Mouse (Mus musculus): ENCODE measurements around the gene Hydin. TPM values are rescaled to one million over a fixed set of nuclear protein-coding genes. Genes with fewer than 3 reads are reported as not detected.
"Not testable (repeated sequence)": the region's sequence is repeated elsewhere in the genome, so short reads cannot be mapped to it uniquely, and the experiment has no call there.

Hydin gene
- total and polyA plus RNA-seq, 2 experiments from 2014 or later: 0.39 to 0.73 TPM

GRCm38 (mm10) chr8:110350725-110351124 lies 83.9 kb downstream of the Hydin start:
- no peaks in the 10 kb centered on the region for H3K4me1 ChIP-seq (ENCODE audit: insufficient read depth, low read length)
- H3K27ac ChIP-seq: no peak overlapping the region
- H3K36me3 ChIP-seq (ENCODE audit: insufficient read depth, low read length): no peaks in the 10 kb centered on the region
- H3K9me3 ChIP-seq (ENCODE audit: low read length): no peaks in the 10 kb centered on the region
- H3K27me3 ChIP-seq (ENCODE audit: insufficient read depth, low read length): no peaks in the 10 kb centered on the region
- TF ChIP-seq CTCF (IDR thresholded peaks at IDR 0.05; ENCODE audit: low read depth): no peak
- no peak overlapping the region for H3K9ac ChIP-seq (replicated peaks; ENCODE audit: low read length)
- H3K4me2 ChIP-seq (ENCODE audit: low read depth, low read length): no peak overlapping the region
- WGBS: 85% methylated on average over 3 of the region's 3 CpGs
- no peak overlapping the region for H3K4me3 ChIP-seq (ENCODE audit: low read length)
- DNase-seq (ENCODE audit: low spot score): no peak
- ATAC-seq: no peak

GRCm38 (mm10) chr8:110351909-110352308 lies 85.1 kb downstream of the Hydin start:
- no peaks in the 10 kb centered on the region for H3K9me3 ChIP-seq (ENCODE audit: low read length)
- H3K4me2 ChIP-seq (ENCODE audit: low read depth, low read length): no peak overlapping the region
- no peaks in the 10 kb centered on the region for H3K27me3 ChIP-seq (ENCODE audit: insufficient read depth, low read length)
- no peak overlapping the region for H3K9ac ChIP-seq (replicated peaks; ENCODE audit: low read length)
- no peaks in the 10 kb centered on the region for H3K4me1 ChIP-seq (ENCODE audit: insufficient read depth, low read length)
- H3K4me3 ChIP-seq (ENCODE audit: low read length): no peak overlapping the region
- no peak for DNase-seq (ENCODE audit: low spot score)
- no peak for TF ChIP-seq CTCF (IDR thresholded peaks at IDR 0.05; ENCODE audit: low read depth)
- ATAC-seq: no peak
- no peaks in the 10 kb centered on the region for H3K36me3 ChIP-seq (ENCODE audit: insufficient read depth, low read length)
- 87% methylated on average over 5 of the region's 5 CpGs for WGBS
- no peak overlapping the region for H3K27ac ChIP-seq

- H3K27me3 ChIP-seq (ENCODE audit: insufficient read depth, low read length): no peaks in the 10 kb centered on the region
- H3K4me1 ChIP-seq (ENCODE audit: insufficient read depth, low read length): no peaks in the 10 kb centered on the region
- DNase-seq (ENCODE audit: low spot score) (no peak), ATAC-seq (no peak)
- no peak for TF ChIP-seq CTCF (IDR thresholded peaks at IDR 0.05; ENCODE audit: low read depth)
- no peaks in the 10 kb centered on the region for H3K36me3 ChIP-seq (ENCODE audit: insufficient read depth, low read length)
- no peak overlapping the region for H3K27ac ChIP-seq
- 86% methylated on average over 4 of the region's 4 CpGs for WGBS
- no peak overlapping the region for H3K4me3 ChIP-seq (ENCODE audit: low read length)
- H3K9ac ChIP-seq (replicated peaks; ENCODE audit: low read length): no peak overlapping the region
- no peaks in the 10 kb centered on the region for H3K9me3 ChIP-seq (ENCODE audit: low read length)
- no peak overlapping the region for H3K4me2 ChIP-seq (ENCODE audit: low read depth, low read length)
These were observed 96.2 kb downstream of the Hydin start for GRCm38 (mm10) chr8:110362975-110363374.

GRCm38 (mm10) chr8:110372836-110373235 lies 106.1 kb downstream of the Hydin start:
- no peaks in the 10 kb centered on the region for H3K27me3 ChIP-seq (ENCODE audit: insufficient read depth, low read length)
- H3K27ac ChIP-seq: no peak overlapping the region
- no peak for ATAC-seq
- H3K9ac ChIP-seq (replicated peaks; ENCODE audit: low read length): no peak overlapping the region
- no peak for TF ChIP-seq CTCF (IDR thresholded peaks at IDR 0.05; ENCODE audit: low read depth)
- DNase-seq (ENCODE audit: low spot score): no peak
- 87% methylated on average over 13 of the region's 13 CpGs for WGBS
- no peaks in the 10 kb centered on the region for H3K36me3 ChIP-seq (ENCODE audit: insufficient read depth, low read length)
- H3K9me3 ChIP-seq (ENCODE audit: low read length): no peaks in the 10 kb centered on the region
- H3K4me2 ChIP-seq (ENCODE audit: low read depth, low read length): no peak overlapping the region
- no peak overlapping the region for H3K4me3 ChIP-seq (ENCODE audit: low read length)
- no peaks in the 10 kb centered on the region for H3K4me1 ChIP-seq (ENCODE audit: insufficient read depth, low read length)

GRCm38 (mm10) chr8:110373695-110374094 lies 106.9 kb downstream of the Hydin start:
- H3K9me3 ChIP-seq (ENCODE audit: low read length): no peaks in the 10 kb centered on the region
- H3K27ac ChIP-seq: no peak overlapping the region
- H3K4me2 ChIP-seq (ENCODE audit: low read depth, low read length): no peak overlapping the region
- H3K4me1 ChIP-seq (ENCODE audit: insufficient read depth, low read length): no peaks in the 10 kb centered on the region
- no peak for DNase-seq (ENCODE audit: low spot score)
- TF ChIP-seq CTCF (IDR thresholded peaks at IDR 0.05; ENCODE audit: low read depth): 0 out of 2 replicates have a peak, but pooled peaks have one; percentile 11
- H3K36me3 ChIP-seq (ENCODE audit: insufficient read depth, low read length): no peaks in the 10 kb centered on the region
- H3K9ac ChIP-seq (replicated peaks; ENCODE audit: low read length): no peak overlapping the region
- H3K4me3 ChIP-seq (ENCODE audit: low read length): no peak overlapping the region
- WGBS: 86% methylated on average over 4 of the region's 4 CpGs
- no peaks in the 10 kb centered on the region for H3K27me3 ChIP-seq (ENCODE audit: insufficient read depth, low read length)
- ATAC-seq: no peak

GRCm38 (mm10) chr8:110382751-110383150 lies 116.0 kb downstream of the Hydin start:
- WGBS: 14% methylated on average over 8 of the region's 8 CpGs
- no peaks in the 10 kb centered on the region for H3K4me1 ChIP-seq (ENCODE audit: insufficient read depth, low read length)
- no peak overlapping the region for H3K4me3 ChIP-seq (ENCODE audit: low read length)
- TF ChIP-seq CTCF (IDR thresholded peaks at IDR 0.05; ENCODE audit: low read depth): no peak
- no peak overlapping the region for H3K9ac ChIP-seq (replicated peaks; ENCODE audit: low read length)
- H3K9me3 ChIP-seq (ENCODE audit: low read length): no peaks in the 10 kb centered on the region
- no peak for DNase-seq (ENCODE audit: low spot score)
- no peak overlapping the region for H3K27ac ChIP-seq
- no peak for ATAC-seq
- H3K4me2 ChIP-seq (ENCODE audit: low read depth, low read length): no peak overlapping the region
- H3K27me3 ChIP-seq (ENCODE audit: insufficient read depth, low read length): no peaks in the 10 kb centered on the region
- H3K36me3 ChIP-seq (ENCODE audit: insufficient read depth, low read length): no peaks in the 10 kb centered on the region

GRCm38 (mm10) chr8:110384632-110385031 lies 117.9 kb downstream of the Hydin start:
- not testable (repeated sequence) for H3K27ac ChIP-seq; H3K36me3 ChIP-seq (ENCODE audit: insufficient read depth, low read length); H3K9me3 ChIP-seq (ENCODE audit: low read length); ATAC-seq; DNase-seq (ENCODE audit: low spot score); H3K27me3 ChIP-seq (ENCODE audit: insufficient read depth, low read length); H3K9ac ChIP-seq (replicated peaks; ENCODE audit: low read length); H3K4me2 ChIP-seq (ENCODE audit: low read depth, low read length); H3K4me1 ChIP-seq (ENCODE audit: insufficient read depth, low read length); H3K4me3 ChIP-seq (ENCODE audit: low read length)
- 92% methylated on average over 6 of the region's 6 CpGs for WGBS

All from hindbrain, postnatal 0 days (tissue).